Mouse (Mus musculus) adrenal gland, adult 10 weeks (tissue): ENCODE results near the gene Fbf1. TPM values are rescaled to one million over a fixed set of nuclear protein-coding genes. Genes with fewer than 3 reads are reported as not detected.

Experiments
- polyA plus RNA-seq: library from polyadenylated mRNA; stranded (reverse); fragments of 350-450 nt; fragmentation: Illumina TruSeq; extraction: RNeasy Lipid Tissue Mini Kit (QIAGEN cat#74804); gene quantifications from one replicate; pipeline ENCODE4 v1.2.3, GENCODE M21; 2014; ENCODE audit warnings: low read depth, low replicate concordance

Gene Fbf1
- 17.7 TPM for polyA plus RNA-seq

GRCm38 (mm10) chr11:116167884-116168439 lies at the start of gene Fbf1:
TSS of gene Fbf1 (minus strand) at chr11:116168166.

DNA sequence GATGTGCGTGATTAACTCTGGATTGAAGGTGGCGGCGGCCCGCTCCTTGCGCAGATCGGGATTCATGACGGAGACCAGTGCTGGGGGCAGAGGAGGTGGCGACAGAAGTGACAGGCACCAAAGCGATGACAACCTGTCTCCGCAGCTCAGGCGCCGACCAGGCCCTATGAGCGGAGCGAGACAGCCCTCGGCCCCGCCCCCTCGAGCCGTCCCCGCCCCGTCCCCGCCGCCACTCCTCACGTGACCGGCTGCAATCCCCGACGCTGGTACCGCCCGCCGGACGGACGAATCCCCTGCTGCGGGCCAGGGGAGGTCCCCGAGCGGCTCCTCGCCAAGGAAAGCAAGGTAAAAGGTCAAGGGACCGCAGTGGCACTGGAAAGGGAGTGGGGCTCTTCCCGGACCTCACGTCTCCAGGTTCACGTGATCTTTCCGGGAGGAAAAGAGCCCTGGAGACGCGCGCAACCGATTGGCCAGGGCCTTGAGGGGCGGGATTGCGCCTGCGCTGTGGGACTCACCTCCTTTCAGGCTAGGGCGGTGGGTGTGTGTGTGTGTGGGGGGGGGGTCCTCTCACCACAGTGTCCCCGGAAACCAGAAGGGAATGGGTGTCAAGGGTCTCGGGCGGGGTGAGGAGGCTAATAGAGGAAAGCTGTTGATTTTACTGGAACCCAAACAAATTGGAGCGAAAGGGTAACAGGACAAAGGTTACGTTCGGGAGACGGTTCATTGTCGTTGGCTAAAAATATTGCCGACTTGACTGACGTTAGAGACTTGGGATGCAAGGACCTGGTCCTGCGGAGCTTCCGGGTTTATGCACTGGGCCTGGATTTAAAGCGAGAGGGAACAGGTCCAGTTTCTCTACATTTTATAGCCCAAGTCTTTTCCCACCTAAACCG lies 30.9 kb upstream of the Fbf1 start, which contains the start of the genes Ten1 and Acox1:
Gene Ten1 (plus strand): TSS at position 217 of the 893 bp plus-strand sequence.
Gene Acox1 (minus strand): TSS at position 407 of the 893 bp plus-strand sequence.

DNA sequence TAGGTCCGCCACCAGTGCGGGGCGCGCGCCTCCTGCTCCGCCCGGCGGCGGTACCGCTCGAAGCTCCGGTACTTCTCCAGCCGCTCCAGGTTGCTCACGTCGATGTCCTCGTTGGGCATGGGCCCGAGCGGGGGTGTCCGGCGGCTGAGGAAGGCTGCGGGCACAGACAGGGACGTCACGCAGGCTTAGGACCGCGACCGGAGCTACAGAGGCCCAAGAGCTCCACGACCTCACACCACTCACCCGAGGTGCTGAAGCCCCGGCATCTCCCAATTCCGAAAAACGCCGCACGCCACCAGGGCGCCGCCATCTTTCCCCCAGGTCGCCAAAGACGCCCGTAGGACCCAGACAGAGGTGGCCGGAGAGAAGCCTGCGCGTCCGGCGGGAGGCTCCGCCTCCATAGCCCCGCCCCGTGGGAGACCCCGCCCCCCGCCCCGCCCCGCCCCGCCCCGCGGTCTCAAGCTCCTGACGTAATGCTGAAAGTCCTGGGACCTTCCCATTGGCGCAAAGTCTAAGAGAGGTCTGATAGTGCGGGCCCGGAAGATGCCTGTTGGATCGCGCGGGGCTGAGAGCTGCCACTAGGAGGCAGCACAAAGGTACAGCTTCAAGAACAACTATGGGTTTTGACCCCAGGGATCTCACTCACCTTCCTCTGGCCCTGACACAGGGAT lies 29.4 kb downstream of the Fbf1 start, which contains the start of gene Mrpl38:
Gene Mrpl38 (minus strand): TSS at position 401 of the 671 bp plus-strand sequence.

GRCm38 (mm10) chr11:116130488-116131205 lies 37.3 kb downstream of the Fbf1 start, which contains the start of gene Trim65:
TSS of gene Trim65 (minus strand) at chr11:116131128.

DNA sequence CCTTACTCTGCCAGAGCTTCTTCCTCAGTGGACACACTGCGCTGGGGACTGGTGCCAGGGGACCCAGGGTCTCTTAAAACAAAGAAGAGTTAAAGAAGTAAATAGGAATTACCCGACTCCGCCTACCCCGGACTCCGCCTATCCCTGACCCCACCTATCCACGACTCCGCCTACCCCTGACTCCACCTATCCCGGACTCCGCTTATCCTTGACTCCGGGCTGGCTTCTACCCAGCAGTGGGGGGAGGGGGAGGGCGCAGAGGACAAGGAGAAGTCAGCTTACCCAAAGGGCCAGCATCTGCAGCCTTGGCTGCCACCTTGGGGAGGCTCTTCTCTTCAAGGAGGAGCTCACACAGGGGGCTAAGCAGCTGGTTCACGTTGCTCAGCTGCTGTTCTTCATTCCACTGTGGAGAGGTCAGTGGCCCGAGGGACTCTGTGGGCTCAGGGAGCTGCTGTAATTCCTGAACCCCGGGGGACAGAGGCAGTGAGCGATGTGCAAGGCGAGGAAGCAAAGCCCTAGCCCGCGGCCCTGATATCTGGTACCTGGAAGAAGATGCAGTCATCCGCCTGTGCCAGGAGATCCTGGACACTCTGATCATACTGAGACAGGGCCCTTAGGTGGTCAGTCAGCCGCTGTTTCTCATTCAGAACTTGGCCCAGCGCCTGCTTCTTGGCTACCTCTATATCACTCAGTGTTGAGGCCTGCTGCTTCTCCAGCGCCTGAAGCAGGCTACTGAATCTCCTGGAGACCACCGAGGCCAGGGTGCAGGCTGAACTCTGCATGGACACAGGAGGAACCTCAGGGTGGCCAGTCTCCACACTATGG lies 40.6 kb downstream of the Fbf1 start, which contains the start of gene Trim47:
Gene Trim47 (minus strand): TSS at position 55 of the 825 bp plus-strand sequence.

Other genes with a start within 250 kb of the Fbf1 start
- gene Sap30bp, start 234.9 kb downstream of the Fbf1 start, polyA plus RNA-seq: 8.3 TPM
- gene Recql5, start 234.7 kb downstream of the Fbf1 start, polyA plus RNA-seq: 3.6 TPM
- gene Itgb4, start 193.5 kb downstream of the Fbf1 start, polyA plus RNA-seq: not detected
- gene Galk1, start 155.4 kb downstream of the Fbf1 start, polyA plus RNA-seq: not detected
- 649 TPM for gene H3f3b, start 140.2 kb downstream of the Fbf1 start, polyA plus RNA-seq
- 2.2 TPM for gene Unk, start 137.8 kb downstream of the Fbf1 start, polyA plus RNA-seq
- gene Unc13d, start 90.2 kb downstream of the Fbf1 start, polyA plus RNA-seq: not detected
- gene Wbp2, start 81.2 kb downstream of the Fbf1 start, polyA plus RNA-seq: 20.4 TPM
- gene Trim47, start 41.0 kb downstream of the Fbf1 start, polyA plus RNA-seq: not detected
- gene Trim65, start 37.0 kb downstream of the Fbf1 start, polyA plus RNA-seq: 6.2 TPM
- 2.7 TPM for gene Mrpl38, start 29.3 kb downstream of the Fbf1 start, polyA plus RNA-seq
- gene Ten1, start 30.7 kb upstream of the Fbf1 start, polyA plus RNA-seq: 2.0 TPM
- gene Acox1, start 30.9 kb upstream of the Fbf1 start, polyA plus RNA-seq: 192 TPM
- gene Evpl, start 69.9 kb upstream of the Fbf1 start, polyA plus RNA-seq: not detected
- 10.0 TPM for gene Srp68, start 106.1 kb upstream of the Fbf1 start, polyA plus RNA-seq
- not detected for gene Galr2, start 112.8 kb upstream of the Fbf1 start, polyA plus RNA-seq
- 9.3 TPM for gene Exoc7, start 139.1 kb upstream of the Fbf1 start, polyA plus RNA-seq
- not detected for gene Foxj1, start 167.2 kb upstream of the Fbf1 start, polyA plus RNA-seq
- gene Rnf157, start 244.9 kb upstream of the Fbf1 start, polyA plus RNA-seq: 0.82 TPM